Mouse (Mus musculus) lung, adult 2 months (tissue): ENCODE measurements around the gene Ltb.

Source experiments
- CTCF ChIP-seq: fragments of 200-500 bp; IDR thresholded peaks from 2 replicates; pipeline ENCODE4 v1.5.1; 2011; ENCODE audit warnings: mild to moderate bottlenecking, low read length, control low read depth; ENCODE audit not compliant: insufficient read depth
- POLR2A ChIP-seq: fragments of 200-500 bp; IDR thresholded peaks from 2 replicates; pipeline ENCODE4 v1.6.1; 2011; ENCODE audit warnings: low read depth, mild to moderate bottlenecking, control low read depth, low read length, borderline replicate concordance; ENCODE audit errors: extremely low read depth

GRCm38 (mm10) chr17:35147348-35147747 lies 46.9 kb upstream of the Ltb start:
- TF ChIP-seq POLR2A (no peak), CTCF (no peak)
